Mouse (Mus musculus): Measurements from ENCODE around the gene Serbp1.

- no peak for TF ChIP-seq POLR2A (IDR thresholded peaks at IDR 0.05; ENCODE audit: insufficient read depth, low read depth, low read length)
- no peak for TF ChIP-seq CTCF (IDR thresholded peaks at IDR 0.05)
- TF ChIP-seq EP300 (IDR thresholded peaks at IDR 0.05; ENCODE audit: insufficient read depth, low read depth, low read length): no peak
Measured at GRCm38 (mm10) chr6:67268245-67268612, 30.3 kb downstream of the Serbp1 start.

Measured in heart, adult 2 months (tissue).